Mouse (Mus musculus): ENCODE measurements at regions not wholly inside any gene's neighbourhood (a gene's known extent, or its start where the extent isn't known, plus 50 kb on each side); places are given as distances from the start of the nearest gene placed in this dataset.
"Not testable (repeated sequence)": the region's sequence is repeated elsewhere in the genome, so short reads cannot be mapped to it uniquely, and the experiment has no call there.

DNA sequence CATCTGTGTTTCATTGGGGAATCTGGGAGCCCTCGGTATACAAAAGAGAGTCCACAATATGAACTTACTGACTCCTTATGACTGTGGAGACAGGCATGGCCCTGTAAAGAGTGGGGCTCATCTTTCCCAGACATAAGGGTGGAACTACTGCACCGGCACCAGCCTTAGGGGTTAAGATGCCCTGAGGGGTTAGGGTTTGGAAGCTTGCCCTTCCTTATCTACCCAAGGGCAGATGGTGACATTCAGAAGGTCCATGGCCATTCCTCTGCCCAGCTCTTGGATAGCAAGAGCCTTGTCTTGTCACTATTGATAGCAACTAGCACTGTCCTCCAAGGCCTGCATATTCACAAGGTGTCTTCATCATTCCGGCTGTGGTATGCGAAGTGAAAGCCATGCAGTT lies 181.5 kb downstream of the Opa1 start:
- Histone ChIP-seq H3K27ac (ENCODE audit: insufficient read depth, low read depth, low read length) (no peak overlapping the region), H3K4me1 (ENCODE audit: control insufficient read depth, insufficient read depth, low read length) (no peaks in the 10 kb centered on the region), H3K4me3 (ENCODE audit: insufficient read depth, low read depth, low read length) (no peak overlapping the region)
- 99% methylated on average over 4 of the region's 4 CpGs for WGBS
- no peak for TF ChIP-seq POLR2A (IDR thresholded peaks at IDR 0.05; ENCODE audit: insufficient read depth, low read depth, low read length)
- no peak for TF ChIP-seq CTCF (IDR thresholded peaks at IDR 0.05; ENCODE audit: insufficient read depth, low read depth, low read length)

DNA sequence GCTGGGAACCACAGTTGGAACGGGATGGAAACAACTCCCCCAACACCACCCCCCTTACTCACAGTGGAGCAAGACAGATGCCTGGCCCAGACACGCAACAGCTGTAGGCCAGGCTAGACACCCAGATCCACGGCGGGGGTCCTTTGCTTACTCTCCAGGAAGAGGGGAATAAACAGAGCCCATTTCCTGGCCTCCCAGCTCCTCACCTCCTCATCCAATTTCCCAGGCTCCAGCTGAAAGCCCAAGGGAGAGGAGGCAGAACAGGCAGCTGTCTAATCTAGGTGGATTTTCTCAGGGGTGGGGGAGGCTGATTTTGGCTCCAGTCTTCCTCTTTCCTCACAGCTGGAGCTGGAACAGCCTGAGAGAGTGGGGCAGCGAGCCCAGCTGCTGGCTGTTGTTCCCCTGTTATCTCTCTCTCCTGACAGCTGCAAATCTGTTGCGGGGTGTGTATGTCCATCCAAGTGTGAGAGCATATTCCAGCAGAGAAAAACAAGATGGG lies 182.7 kb downstream of the Opa1 start:
- WGBS = 50% methylated on average over 6 of the region's 6 CpGs
- Histone ChIP-seq H3K4me1 (ENCODE audit: control insufficient read depth, insufficient read depth, low read length) (no peaks in the 10 kb centered on the region), H3K27ac (ENCODE audit: insufficient read depth, low read depth, low read length) (no peak overlapping the region), H3K4me3 (ENCODE audit: insufficient read depth, low read depth, low read length) (no peak overlapping the region)
- no peak for TF ChIP-seq POLR2A (IDR thresholded peaks at IDR 0.05; ENCODE audit: insufficient read depth, low read depth, low read length)
- TF ChIP-seq CTCF (IDR thresholded peaks at IDR 0.05; ENCODE audit: insufficient read depth, low read depth, low read length) = no peak

DNA sequence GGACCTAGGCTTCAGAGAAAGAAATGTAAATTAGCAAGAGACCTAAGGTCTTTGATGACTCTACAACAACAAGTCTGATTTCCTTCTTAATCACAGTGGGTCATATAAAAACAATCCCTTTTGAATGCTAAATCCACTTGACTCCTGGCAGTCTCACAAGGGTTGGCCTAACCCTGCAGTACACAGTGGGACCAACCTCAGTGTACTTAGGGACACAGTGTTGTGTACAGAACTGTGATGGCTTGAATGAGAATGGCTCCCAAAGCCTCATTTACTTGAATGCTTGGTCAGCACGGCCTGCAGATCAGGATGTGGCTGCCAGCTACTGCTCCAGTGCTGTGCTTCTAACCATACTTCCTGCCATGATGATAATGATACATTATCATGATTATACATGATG lies 185.2 kb downstream of the Opa1 start:
- no peak overlapping the region for H3K27ac ChIP-seq (ENCODE audit: insufficient read depth, low read depth, low read length)
- WGBS = 63% methylated on average over 1 of the region's 1 CpGs
- H3K4me3 ChIP-seq (ENCODE audit: insufficient read depth, low read depth, low read length) = no peak overlapping the region
- no peak for TF ChIP-seq CTCF (IDR thresholded peaks at IDR 0.05; ENCODE audit: insufficient read depth, low read depth, low read length)
- no peak for TF ChIP-seq POLR2A (IDR thresholded peaks at IDR 0.05; ENCODE audit: insufficient read depth, low read depth, low read length)
- H3K4me1 ChIP-seq (ENCODE audit: control insufficient read depth, insufficient read depth, low read length) = no peaks in the 10 kb centered on the region

DNA sequence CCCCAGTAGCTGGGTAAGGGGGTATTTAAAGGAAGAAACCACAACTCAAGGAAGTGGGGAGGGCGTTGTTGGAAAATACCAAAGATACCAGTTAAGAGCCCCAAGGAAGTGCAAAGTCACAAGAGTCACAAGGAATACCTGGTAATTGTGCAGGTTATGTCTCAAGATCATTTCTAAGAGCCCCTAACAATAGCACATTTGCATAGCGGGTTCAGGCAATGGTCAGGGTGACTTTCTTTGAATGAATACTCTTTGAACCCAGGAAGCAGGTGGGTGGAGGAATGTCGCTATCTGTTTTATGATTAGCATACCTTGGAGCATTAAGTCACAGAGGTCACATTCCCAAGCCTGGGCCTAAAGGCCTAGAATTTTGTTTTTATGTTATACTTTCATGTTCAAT lies 186.7 kb downstream of the Opa1 start:
- not testable (repeated sequence) for H3K27ac ChIP-seq (ENCODE audit: insufficient read depth, low read depth, low read length); H3K4me3 ChIP-seq (ENCODE audit: insufficient read depth, low read depth, low read length); H3K4me1 ChIP-seq (ENCODE audit: control insufficient read depth, insufficient read depth, low read length)
- WGBS = 96% methylated on average over 3 of the region's 3 CpGs

DNA sequence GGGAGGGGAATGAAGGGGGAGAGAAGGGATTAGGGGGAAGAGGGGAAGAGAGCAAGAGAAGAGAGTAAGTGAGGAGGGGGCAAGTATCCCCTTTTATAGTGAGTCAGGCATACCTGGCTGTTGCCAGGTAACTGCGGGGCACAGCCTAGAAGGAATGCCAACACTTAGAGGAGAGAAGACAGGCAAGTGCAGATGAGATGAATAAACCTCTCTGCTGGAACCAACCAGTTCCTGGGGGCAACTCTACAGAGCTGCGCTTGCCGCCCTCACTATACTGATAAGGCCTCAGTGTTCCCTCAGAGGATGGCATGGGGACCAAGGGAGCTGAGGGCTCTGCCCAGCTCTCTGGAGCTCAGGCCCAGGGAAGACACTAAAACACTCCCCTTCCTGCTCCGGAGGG lies 192.2 kb downstream of the Opa1 start:
- no peak overlapping the region for H3K4me3 ChIP-seq (ENCODE audit: insufficient read depth, low read depth, low read length)
- TF ChIP-seq POLR2A (IDR thresholded peaks at IDR 0.05; ENCODE audit: insufficient read depth, low read depth, low read length) (no peak), CTCF (IDR thresholded peaks at IDR 0.05; ENCODE audit: insufficient read depth, low read depth, low read length) (no peak)
- WGBS = 79% methylated on average over 4 of the region's 4 CpGs
- peaks cover 5% of the 10 kb centered on the region; the same call in 1 of the 2 replicates for H3K4me1 ChIP-seq (ENCODE audit: control insufficient read depth, insufficient read depth, low read length)
- no peak overlapping the region for H3K27ac ChIP-seq (ENCODE audit: insufficient read depth, low read depth, low read length)

DNA sequence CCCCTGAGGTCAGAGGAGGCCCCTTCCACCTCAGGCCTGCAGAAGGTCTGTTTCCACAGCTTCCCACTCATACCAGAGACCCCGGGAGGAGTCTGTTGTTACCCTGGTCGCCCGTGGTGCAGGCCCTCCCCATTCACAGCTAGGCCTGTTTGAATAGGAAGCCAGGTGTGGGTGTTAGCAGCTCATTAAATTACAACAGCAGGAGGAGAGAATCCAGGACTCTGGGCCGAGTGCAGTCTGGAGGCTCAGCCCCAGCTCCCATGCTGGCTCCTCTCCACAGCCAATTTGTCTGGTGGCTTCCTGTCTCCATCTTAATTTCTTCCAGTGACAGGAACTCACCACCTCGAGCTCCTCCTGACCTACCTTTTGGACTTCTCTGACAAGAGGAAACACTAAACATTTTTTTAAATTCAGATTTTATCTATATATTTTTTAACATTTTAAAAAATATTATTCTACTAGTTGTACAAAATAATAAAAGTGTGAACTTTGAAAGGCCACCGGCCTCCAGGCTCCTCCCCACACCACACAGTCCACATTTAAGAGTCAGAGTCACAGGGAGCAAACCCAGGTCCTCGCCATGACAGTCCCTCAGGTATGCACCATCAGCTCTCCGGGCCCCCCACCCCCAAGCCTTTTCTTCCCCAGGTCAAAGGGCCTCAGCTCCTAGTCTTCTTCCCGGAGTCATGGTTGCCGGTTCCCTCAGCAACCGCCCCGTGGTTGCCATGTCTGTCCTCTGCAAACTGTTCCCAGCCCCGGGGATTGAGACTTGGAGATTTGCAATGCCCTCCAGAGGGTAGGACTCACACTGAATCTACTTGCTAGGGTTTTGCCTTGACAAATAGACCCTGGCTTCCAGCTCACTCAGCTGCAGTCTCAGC lies 192.8 kb downstream of the Opa1 start:
- 62% methylated on average over 13 of the region's 13 CpGs for WGBS
- Histone ChIP-seq H3K4me1 (ENCODE audit: control insufficient read depth, insufficient read depth, low read length) (peaks cover 5% of the 10 kb centered on the region; the same call in 1 of the 2 replicates), H3K27ac (ENCODE audit: insufficient read depth, low read depth, low read length) (no peak overlapping the region), H3K4me3 (ENCODE audit: insufficient read depth, low read depth, low read length) (no peak overlapping the region)
- TF ChIP-seq POLR2A (IDR thresholded peaks at IDR 0.05; ENCODE audit: insufficient read depth, low read depth, low read length) = no peak
- no peak for TF ChIP-seq CTCF (IDR thresholded peaks at IDR 0.05; ENCODE audit: insufficient read depth, low read depth, low read length)

DNA sequence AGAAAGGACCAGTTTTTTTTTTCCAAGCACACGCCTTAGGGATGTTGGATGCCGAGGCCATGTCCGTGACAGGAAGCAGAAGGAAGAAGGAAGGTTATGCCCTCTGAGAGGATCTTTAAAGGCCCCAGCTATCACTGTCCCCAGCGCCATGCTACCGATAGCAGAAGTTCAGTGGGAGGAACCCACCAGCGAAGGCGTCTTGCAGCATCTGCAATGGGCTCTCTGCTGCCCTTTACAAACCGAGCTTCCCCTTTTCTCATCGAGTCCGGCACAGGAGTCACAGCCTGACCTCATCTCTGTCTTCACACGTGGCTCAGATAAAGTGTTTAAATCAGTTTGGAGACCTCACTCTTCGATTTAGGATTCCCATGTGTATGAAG lies 193.5 kb downstream of the Opa1 start:
- TF ChIP-seq POLR2A (IDR thresholded peaks at IDR 0.05; ENCODE audit: insufficient read depth, low read depth, low read length) (no peak), CTCF (IDR thresholded peaks at IDR 0.05; ENCODE audit: insufficient read depth, low read depth, low read length) (no peak)
- H3K27ac ChIP-seq (ENCODE audit: insufficient read depth, low read depth, low read length) = no peak overlapping the region
- H3K4me1 ChIP-seq (ENCODE audit: control insufficient read depth, insufficient read depth, low read length) = peaks cover 5% of the 10 kb centered on the region; the same call in 1 of the 2 replicates
- no peak overlapping the region for H3K4me3 ChIP-seq (ENCODE audit: insufficient read depth, low read depth, low read length)
- 89% methylated on average over 12 of the region's 12 CpGs for WGBS

DNA sequence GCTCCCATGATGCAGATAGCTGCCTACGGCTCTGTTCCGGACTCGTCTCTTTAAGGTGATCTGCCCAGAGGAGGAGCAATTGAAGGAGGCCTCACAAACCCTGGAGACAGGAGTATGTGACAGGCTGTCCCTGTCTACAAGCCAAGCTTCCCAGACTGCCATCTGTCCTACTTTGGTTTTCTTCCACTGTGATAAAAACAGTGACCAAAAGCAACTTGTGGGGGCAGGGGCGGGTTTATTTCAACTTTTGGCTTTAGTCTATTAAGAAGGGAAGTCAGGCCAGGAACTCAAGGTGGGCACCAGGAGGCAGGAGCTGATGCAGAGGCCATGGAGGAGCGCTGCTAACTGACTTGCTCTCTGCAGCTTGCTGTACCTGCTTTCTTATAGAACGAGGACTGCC lies 193.9 kb downstream of the Opa1 start:
- WGBS = 94% methylated on average over 6 of the region's 6 CpGs
- H3K27ac ChIP-seq (ENCODE audit: insufficient read depth, low read depth, low read length) = no peak overlapping the region
- TF ChIP-seq CTCF (IDR thresholded peaks at IDR 0.05; ENCODE audit: insufficient read depth, low read depth, low read length) (no peak), POLR2A (IDR thresholded peaks at IDR 0.05; ENCODE audit: insufficient read depth, low read depth, low read length) (no peak)

DNA sequence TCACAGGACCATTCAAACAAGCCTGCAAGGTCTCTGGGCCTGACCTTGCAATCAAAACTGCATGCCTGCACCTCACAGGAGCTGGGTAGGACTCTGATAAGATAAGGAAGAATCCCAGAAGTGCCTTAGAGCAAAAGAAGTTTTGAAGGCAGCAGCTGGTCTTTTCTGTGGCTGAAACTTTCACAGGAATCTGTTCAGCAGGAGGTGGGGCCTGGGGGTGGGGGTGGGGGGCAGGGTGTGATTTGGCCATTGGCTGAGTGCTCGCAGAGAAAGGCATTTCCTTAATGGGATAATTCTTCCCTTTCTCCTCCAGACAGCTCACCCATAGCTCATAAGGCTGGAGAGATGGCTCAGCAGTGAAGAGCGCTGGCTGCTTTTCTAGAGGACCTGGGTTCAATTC lies 195.8 kb downstream of the Opa1 start:
- H3K4me1 ChIP-seq (ENCODE audit: control insufficient read depth, insufficient read depth, low read length) = peaks cover 5% of the 10 kb centered on the region; the same call in 1 of the 2 replicates
- TF ChIP-seq POLR2A (IDR thresholded peaks at IDR 0.05; ENCODE audit: insufficient read depth, low read depth, low read length) = no peak
- no peak for TF ChIP-seq CTCF (IDR thresholded peaks at IDR 0.05; ENCODE audit: insufficient read depth, low read depth, low read length)
- H3K27ac ChIP-seq (ENCODE audit: insufficient read depth, low read depth, low read length) = no peak overlapping the region
- WGBS = 84% methylated on average over 2 of the region's 2 CpGs
- H3K4me3 ChIP-seq (ENCODE audit: insufficient read depth, low read depth, low read length) = no peak overlapping the region

More for the DNA sequence above, 193.9 kb downstream of the Opa1 start:
- H3K4me1 ChIP-seq (ENCODE audit: control insufficient read depth, insufficient read depth, low read length) = peaks cover 5% of the 10 kb centered on the region; the same call in 1 of the 2 replicates
- H3K4me3 ChIP-seq (ENCODE audit: insufficient read depth, low read depth, low read length) = no peak overlapping the region
